Mouse (Mus musculus) liver, postnatal 0 days (tissue): Measurements from ENCODE around the gene Sbf1.

Experiments
- CTCF ChIP-seq: sonication (generic); IDR thresholded peaks from 2 replicates; pipeline ENCODE4 v1.5.1; 2016; ENCODE audit warnings: antibody characterized with exemption, low read depth
- EP300 ChIP-seq: IDR thresholded peaks from 2 replicates; pipeline ENCODE4 v1.6.1; 2016; ENCODE audit warnings: antibody characterized with exemption, low read depth, mild to moderate bottlenecking

DNA sequence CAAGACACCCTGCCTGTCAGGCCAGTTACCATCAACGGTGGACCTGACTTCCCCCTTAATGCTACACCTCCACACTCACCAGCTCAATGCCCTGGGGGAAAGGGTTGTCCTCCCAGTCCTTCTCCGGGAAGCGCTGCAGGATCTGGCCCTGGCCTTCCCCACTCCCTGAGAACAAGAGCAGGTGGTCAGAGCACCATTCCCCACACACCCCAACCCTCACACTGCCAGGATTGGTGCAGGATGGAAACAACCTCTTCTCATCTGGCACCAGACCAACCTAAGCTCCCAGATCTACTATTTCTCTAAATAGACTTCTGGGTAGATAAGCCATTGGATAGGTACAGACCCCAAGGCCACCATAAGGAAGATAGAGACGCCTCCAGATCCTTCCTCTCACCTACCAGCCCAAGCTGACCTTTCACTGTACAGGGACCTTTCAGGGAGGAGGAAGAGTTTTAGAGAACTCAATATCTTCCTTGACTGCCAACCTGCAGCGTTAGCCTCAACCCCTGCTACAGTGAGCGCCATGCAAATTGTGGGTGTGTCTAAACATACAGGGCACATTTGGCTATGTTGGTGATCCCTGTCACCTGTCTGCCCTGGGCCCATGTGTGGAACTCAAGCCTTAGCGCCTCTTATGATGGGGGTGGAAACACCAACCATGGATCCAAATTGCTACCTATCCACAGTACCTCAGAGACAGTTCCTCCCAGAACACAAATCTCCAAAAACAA lies 6.5 kb downstream of the Sbf1 start:
- no peak for TF ChIP-seq EP300
- no peak for TF ChIP-seq CTCF
